Mouse (Mus musculus): ENCODE measurements around the gene Gemin8. TPM values are rescaled to one million over a fixed set of nuclear protein-coding genes. Genes with fewer than 3 reads are reported as not detected.

Gemin8 gene
- polyA plus RNA-seq, 1 experiment from 2014 or later = 9.3 TPM

DNA sequence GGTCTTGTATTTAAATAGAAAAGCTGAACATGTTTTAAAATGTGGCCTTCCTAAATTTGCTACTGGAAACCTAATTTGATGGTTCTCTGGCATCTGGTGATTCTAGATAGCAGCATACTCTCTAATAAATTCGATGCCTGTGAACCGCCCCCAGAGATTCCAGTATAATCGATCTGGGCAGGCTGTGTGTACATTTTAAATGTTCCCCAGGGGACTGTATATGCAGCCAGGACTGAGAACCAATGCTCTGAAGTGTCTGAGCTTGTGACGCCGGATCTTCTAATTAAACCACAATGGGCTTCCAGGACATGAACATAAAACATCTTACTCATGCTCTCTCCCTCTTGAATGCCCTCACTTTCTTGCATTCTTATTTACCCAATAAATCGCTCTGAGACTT, 46.0 kb downstream of the Gemin8 start:
- no peaks in the 10 kb centered on the region for H3K4me1 ChIP-seq (ENCODE audit: control insufficient read depth, insufficient read depth, low read length)
- H3K4me3 ChIP-seq (ENCODE audit: low read depth, low read length) = no peak overlapping the region
- no peak overlapping the region for H3K4me2 ChIP-seq
- no peak overlapping the region for H3K27ac ChIP-seq (ENCODE audit: low read depth, low read length)
- no peak overlapping the region for H3K9ac ChIP-seq (ENCODE audit: low read depth, low read length)
- 84% methylated on average over 6 of the region's 6 CpGs for WGBS (ENCODE audit: insufficient replicate concordance)
- ATAC-seq (replicated peaks; ENCODE audit: insufficient number of reproducible peaks, low FRiP score, low TSS enrichment) = no peak
- H3K9me3 ChIP-seq (replicated peaks; ENCODE audit: control insufficient read depth, low read length) = no peaks in the 10 kb centered on the region
- H3K27me3 ChIP-seq (ENCODE audit: control insufficient read depth, insufficient read depth, low read length) = no peaks in the 10 kb centered on the region
- no peaks in the 10 kb centered on the region for H3K36me3 ChIP-seq (ENCODE audit: control insufficient read depth, insufficient read depth, low read length)

DNA sequence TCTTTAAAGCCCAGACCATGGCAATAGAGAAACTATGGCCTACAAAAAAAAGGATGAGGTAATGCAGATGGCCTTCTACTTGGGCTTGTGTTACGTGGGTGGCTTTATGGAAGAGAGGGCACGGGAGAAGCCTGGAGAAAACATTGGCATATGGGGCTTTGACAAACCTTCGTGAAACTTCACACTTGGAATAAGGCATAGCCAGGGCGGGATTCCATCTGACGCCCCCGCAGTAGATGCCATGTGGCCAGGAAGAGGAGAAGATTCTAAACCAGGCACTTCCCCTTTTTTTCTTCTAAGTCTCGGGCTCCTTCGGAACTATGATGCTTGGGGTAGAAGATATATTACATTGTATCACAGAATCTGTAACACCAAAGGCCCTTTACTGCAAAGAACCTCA, 46.5 kb downstream of the Gemin8 start:
- H3K4me1 ChIP-seq (ENCODE audit: control insufficient read depth, insufficient read depth, low read length) = no peaks in the 10 kb centered on the region
- H3K9me3 ChIP-seq (replicated peaks; ENCODE audit: control insufficient read depth, low read length) = no peaks in the 10 kb centered on the region
- no peak overlapping the region for H3K4me3 ChIP-seq (ENCODE audit: low read depth, low read length)
- WGBS (ENCODE audit: insufficient replicate concordance) = 85% methylated on average over 8 of the region's 8 CpGs
- H3K27me3 ChIP-seq (ENCODE audit: control insufficient read depth, insufficient read depth, low read length) = no peaks in the 10 kb centered on the region
- H3K9ac ChIP-seq (ENCODE audit: low read depth, low read length) = no peak overlapping the region
- H3K36me3 ChIP-seq (ENCODE audit: control insufficient read depth, insufficient read depth, low read length) = no peaks in the 10 kb centered on the region
- ATAC-seq (replicated peaks; ENCODE audit: insufficient number of reproducible peaks, low FRiP score, low TSS enrichment) = no peak
- H3K27ac ChIP-seq (ENCODE audit: low read depth, low read length) = no peak overlapping the region
- H3K4me2 ChIP-seq = no peak overlapping the region

GRCm38 (mm10) chrX:166219331-166219730, 49.1 kb downstream of the Gemin8 start:
- Histone ChIP-seq H3K4me1 (ENCODE audit: control insufficient read depth, insufficient read depth, low read length) (no peaks in the 10 kb centered on the region), H3K27ac (ENCODE audit: low read depth, low read length) (no peak overlapping the region), H3K9ac (ENCODE audit: low read depth, low read length) (no peak overlapping the region), H3K4me2 (no peak overlapping the region), H3K36me3 (ENCODE audit: control insufficient read depth, insufficient read depth, low read length) (no peaks in the 10 kb centered on the region), H3K4me3 (ENCODE audit: low read depth, low read length) (no peak overlapping the region), H3K27me3 (ENCODE audit: control insufficient read depth, insufficient read depth, low read length) (no peaks in the 10 kb centered on the region), H3K9me3 (replicated peaks; ENCODE audit: control insufficient read depth, low read length) (no peaks in the 10 kb centered on the region)
- ATAC-seq (replicated peaks; ENCODE audit: insufficient number of reproducible peaks, low FRiP score, low TSS enrichment) = no peak
- WGBS (ENCODE audit: insufficient replicate concordance) = 49% methylated on average over 5 of the region's 5 CpGs

- H3K4me3 ChIP-seq (ENCODE audit: low read depth, low read length) = no peak overlapping the region
- H3K27ac ChIP-seq (ENCODE audit: low read depth, low read length) = no peak overlapping the region
- H3K9me3 ChIP-seq (replicated peaks; ENCODE audit: control insufficient read depth, low read length) = no peaks in the 10 kb centered on the region
- no peaks in the 10 kb centered on the region for H3K4me1 ChIP-seq (ENCODE audit: control insufficient read depth, insufficient read depth, low read length)
- 73% methylated on average over 5 of the region's 5 CpGs for WGBS (ENCODE audit: insufficient replicate concordance)
- no peak overlapping the region for H3K4me2 ChIP-seq
- no peak overlapping the region for H3K9ac ChIP-seq (ENCODE audit: low read depth, low read length)
- H3K36me3 ChIP-seq (ENCODE audit: control insufficient read depth, insufficient read depth, low read length) = no peaks in the 10 kb centered on the region
- H3K27me3 ChIP-seq (ENCODE audit: control insufficient read depth, insufficient read depth, low read length) = no peaks in the 10 kb centered on the region
- no peak for ATAC-seq (replicated peaks; ENCODE audit: insufficient number of reproducible peaks, low FRiP score, low TSS enrichment)
These were observed 56.6 kb downstream of the Gemin8 start for GRCm38 (mm10) chrX:166226856-166227255.

DNA sequence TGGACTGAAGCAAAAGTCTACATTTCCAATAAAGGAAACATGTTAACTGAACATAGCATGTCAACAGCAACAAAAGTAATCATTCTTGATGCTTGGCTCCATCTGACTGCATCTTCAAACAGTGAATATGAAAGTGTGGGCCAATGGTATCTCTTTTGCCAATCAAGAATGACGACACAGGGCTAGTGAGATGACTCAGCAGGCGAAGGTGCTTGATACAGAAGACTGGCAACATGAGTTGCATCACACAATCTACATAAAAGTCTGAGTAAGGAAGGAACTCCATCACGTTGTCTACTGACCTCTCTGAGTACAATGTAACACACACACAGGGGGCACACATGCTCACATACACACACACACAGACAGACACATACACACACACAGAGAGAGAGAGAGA, 59.5 kb downstream of the Gemin8 start:
- Histone ChIP-seq H3K9ac (ENCODE audit: low read depth, low read length) (no peak overlapping the region), H3K9me3 (replicated peaks; ENCODE audit: control insufficient read depth, low read length) (no peaks in the 10 kb centered on the region), H3K27ac (ENCODE audit: low read depth, low read length) (no peak overlapping the region), H3K36me3 (ENCODE audit: control insufficient read depth, insufficient read depth, low read length) (no peaks in the 10 kb centered on the region), H3K4me2 (no peak overlapping the region), H3K4me1 (ENCODE audit: control insufficient read depth, insufficient read depth, low read length) (no peaks in the 10 kb centered on the region), H3K27me3 (ENCODE audit: control insufficient read depth, insufficient read depth, low read length) (no peaks in the 10 kb centered on the region), H3K4me3 (ENCODE audit: low read depth, low read length) (no peak overlapping the region)
- 66% methylated on average over 3 of the region's 3 CpGs for WGBS (ENCODE audit: insufficient replicate concordance)
- no peak for ATAC-seq (replicated peaks; ENCODE audit: insufficient number of reproducible peaks, low FRiP score, low TSS enrichment)

DNA sequence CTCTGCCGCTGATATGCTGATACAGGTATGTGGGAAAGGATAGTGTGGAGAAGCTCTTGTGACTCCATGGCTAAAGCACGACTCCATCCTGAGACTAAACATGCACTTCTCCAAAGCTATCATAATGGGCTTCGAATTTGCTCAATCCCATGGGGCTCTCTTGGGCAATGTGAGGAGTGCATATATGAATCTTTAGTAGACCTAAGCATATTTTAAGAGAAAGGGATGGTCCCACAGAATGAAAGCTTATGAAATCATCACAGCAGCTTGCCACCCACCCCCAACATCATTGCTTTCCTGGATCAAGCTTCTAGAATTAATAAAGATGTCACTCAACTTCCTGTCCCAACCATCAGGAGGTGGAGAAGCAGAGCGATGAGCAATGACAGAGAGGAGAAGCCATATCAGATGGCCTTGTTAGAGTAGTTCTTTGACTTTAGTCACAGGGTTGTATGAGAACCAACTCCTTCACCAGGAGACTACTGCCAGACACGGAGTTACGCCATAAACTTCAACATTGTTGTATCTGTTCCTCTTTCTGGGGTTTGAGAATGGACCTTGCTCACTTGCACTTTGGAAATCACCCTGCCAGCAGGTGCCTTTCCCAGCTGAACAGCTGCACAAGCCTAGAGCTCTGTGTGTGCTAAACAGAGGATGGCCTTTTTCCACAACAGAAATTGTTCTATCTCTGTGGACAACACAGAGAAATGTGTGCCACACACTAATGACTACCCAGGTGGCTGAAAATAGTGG, 60.4 kb downstream of the Gemin8 start:
- 80% methylated on average over 6 of the region's 6 CpGs for WGBS (ENCODE audit: insufficient replicate concordance)
- Histone ChIP-seq H3K9ac (ENCODE audit: low read depth, low read length) (no peak overlapping the region), H3K4me2 (no peak overlapping the region), H3K9me3 (replicated peaks; ENCODE audit: control insufficient read depth, low read length) (no peaks in the 10 kb centered on the region), H3K4me3 (ENCODE audit: low read depth, low read length) (no peak overlapping the region), H3K36me3 (ENCODE audit: control insufficient read depth, insufficient read depth, low read length) (no peaks in the 10 kb centered on the region), H3K4me1 (ENCODE audit: control insufficient read depth, insufficient read depth, low read length) (no peaks in the 10 kb centered on the region), H3K27ac (ENCODE audit: low read depth, low read length) (no peak overlapping the region), H3K27me3 (ENCODE audit: control insufficient read depth, insufficient read depth, low read length) (no peaks in the 10 kb centered on the region)
- ATAC-seq (replicated peaks; ENCODE audit: insufficient number of reproducible peaks, low FRiP score, low TSS enrichment) = no peak

- no peaks in the 10 kb centered on the region for H3K9me3 ChIP-seq (replicated peaks; ENCODE audit: control insufficient read depth, low read length)
- no peaks in the 10 kb centered on the region for H3K4me1 ChIP-seq (ENCODE audit: control insufficient read depth, insufficient read depth, low read length)
- H3K27ac ChIP-seq (ENCODE audit: low read depth, low read length) = no peak overlapping the region
- no peak overlapping the region for H3K9ac ChIP-seq (ENCODE audit: low read depth, low read length)
- H3K36me3 ChIP-seq (ENCODE audit: control insufficient read depth, insufficient read depth, low read length) = no peaks in the 10 kb centered on the region
- 46% methylated on average over 2 of the region's 2 CpGs for whole genome bisulfite sequencing (ENCODE audit: insufficient replicate concordance)
- H3K4me2 ChIP-seq = no peak overlapping the region
- no peak overlapping the region for H3K4me3 ChIP-seq (ENCODE audit: low read depth, low read length)
- peaks cover 3% of the 10 kb centered on the region; the same call in 1 of the 2 replicates for H3K27me3 ChIP-seq (ENCODE audit: control insufficient read depth, insufficient read depth, low read length)
- ATAC-seq (replicated peaks; ENCODE audit: insufficient number of reproducible peaks, low FRiP score, low TSS enrichment) = no peak
These were observed 65.9 kb downstream of the Gemin8 start for GRCm38 (mm10) chrX:166236131-166236530.

- Histone ChIP-seq H3K4me2 (peak within 1 kb of the TSS; percentile 89), H3K4me3 (ENCODE audit: low read depth, low read length) (peak within 1 kb of the TSS; percentile 49), H3K9ac (ENCODE audit: low read depth, low read length) (peak within 1 kb of the TSS; percentile 61), H3K9me3 (replicated peaks; ENCODE audit: control insufficient read depth, low read length) (no peaks in the 10 kb centered on the region), H3K27ac (ENCODE audit: low read depth, low read length) (no peak within 1 kb of the TSS), H3K27me3 (ENCODE audit: control insufficient read depth, insufficient read depth, low read length) (peaks cover 3% of the 10 kb centered on the region; the same call in 1 of the 2 replicates), H3K4me1 (ENCODE audit: control insufficient read depth, insufficient read depth, low read length) (no peaks in the 10 kb centered on the region), H3K36me3 (ENCODE audit: control insufficient read depth, insufficient read depth, low read length) (no peaks in the 10 kb centered on the region)
- 24% methylated on average over 56 of the region's 63 CpGs for WGBS (ENCODE audit: insufficient replicate concordance)
- peak; percentile 83 for ATAC-seq (replicated peaks; ENCODE audit: insufficient number of reproducible peaks, low FRiP score, low TSS enrichment)
These were observed 68.7 kb downstream of the Gemin8 start, which contains the start of gene Gpm6b for GRCm38 (mm10) chrX:166238831-166239460. TSS of gene Gpm6b (plus strand) at chrX:166238911.
